Mouse (Mus musculus) layer of hippocampus, adult 18-20 months (tissue): ENCODE data around the gene Olfr1342. TPM values are rescaled to one million over a fixed set of nuclear protein-coding genes. Genes with fewer than 3 reads are reported as not detected.

Source experiments
- DNase-seq, 2 experiments: peaks; one replicate each; pipeline ENCODE4 v3.0.0; 2022; ENCODE audit warnings: low spot score in 2 of 2
- long read RNA-seq: library from polyadenylated mRNA; stranded (forward); transcript quantifications from one replicate; pipeline ENCODE4 v2.0.0, GENCODE M21; 2021
- total RNA-seq, 2 experiments: library from RNA; stranded (reverse); gene quantifications; 2 replicates each; pipeline ENCODE4 v1.2.3; 2021

Gene Olfr1342
- not detected for total RNA-seq
- long read RNA-seq = 0 reads

- DNase-seq = no peak
Measured at GRCm38 (mm10) chr4:118692412-118692973, at the start of gene Olfr1342. Gene Olfr1342, minus strand, starts transcription at chr4:118692756.

DNA sequence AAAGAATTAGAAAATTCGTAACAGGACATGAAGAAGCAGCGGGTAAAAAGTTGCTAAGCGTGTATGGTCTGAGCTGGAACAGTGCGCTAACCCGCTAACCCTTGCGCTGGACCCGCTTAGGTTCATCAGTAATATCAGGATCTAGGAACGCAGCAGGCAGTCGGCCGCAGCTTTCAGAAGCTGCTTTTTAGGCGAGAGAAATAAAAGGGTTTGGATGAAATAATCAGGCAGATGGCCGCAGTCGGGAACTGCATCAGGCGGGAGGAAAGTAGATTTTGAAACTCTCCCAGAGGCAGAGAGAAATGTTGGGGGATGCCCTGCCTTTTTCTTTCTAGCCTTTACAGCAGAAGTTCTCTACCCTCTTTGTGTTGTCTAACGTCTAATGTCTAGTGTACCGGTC is 49.3 kb upstream of the Olfr1342 start:
- peak in 1 of 2 experiments; percentile 31 for DNase-seq

GRCm38 (mm10) chr4:118740988-118741698 is 48.6 kb upstream of the Olfr1342 start:
- no peak for DNase-seq

DNA sequence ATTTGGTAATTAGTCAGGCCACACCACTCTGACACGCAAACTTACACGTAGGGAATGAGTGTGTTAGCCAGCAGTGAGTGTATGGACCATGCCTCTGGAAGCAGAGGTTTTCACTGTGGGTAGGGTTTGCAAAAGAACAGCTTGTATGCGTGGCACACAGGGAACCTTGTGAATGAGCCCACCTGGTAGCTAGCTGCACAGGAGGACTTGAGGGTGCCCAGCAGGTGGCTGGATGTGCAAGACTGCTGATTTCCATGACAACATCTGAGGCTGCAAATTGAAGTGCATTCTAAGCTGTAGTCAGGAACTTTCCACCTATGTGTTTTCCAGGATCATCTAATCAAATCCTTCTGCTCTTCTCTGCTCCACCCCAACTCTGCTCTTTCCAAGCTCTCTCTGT is 47.0 kb upstream of the Olfr1342 start:
- DNase-seq = no peak

GRCm38 (mm10) chr4:118731875-118732274 is 39.3 kb upstream of the Olfr1342 start, which contains the start of gene Olfr1339:
Gene Olfr1339, plus strand, starts transcription at chr4:118732175.
- DNase-seq = no peak

DNA sequence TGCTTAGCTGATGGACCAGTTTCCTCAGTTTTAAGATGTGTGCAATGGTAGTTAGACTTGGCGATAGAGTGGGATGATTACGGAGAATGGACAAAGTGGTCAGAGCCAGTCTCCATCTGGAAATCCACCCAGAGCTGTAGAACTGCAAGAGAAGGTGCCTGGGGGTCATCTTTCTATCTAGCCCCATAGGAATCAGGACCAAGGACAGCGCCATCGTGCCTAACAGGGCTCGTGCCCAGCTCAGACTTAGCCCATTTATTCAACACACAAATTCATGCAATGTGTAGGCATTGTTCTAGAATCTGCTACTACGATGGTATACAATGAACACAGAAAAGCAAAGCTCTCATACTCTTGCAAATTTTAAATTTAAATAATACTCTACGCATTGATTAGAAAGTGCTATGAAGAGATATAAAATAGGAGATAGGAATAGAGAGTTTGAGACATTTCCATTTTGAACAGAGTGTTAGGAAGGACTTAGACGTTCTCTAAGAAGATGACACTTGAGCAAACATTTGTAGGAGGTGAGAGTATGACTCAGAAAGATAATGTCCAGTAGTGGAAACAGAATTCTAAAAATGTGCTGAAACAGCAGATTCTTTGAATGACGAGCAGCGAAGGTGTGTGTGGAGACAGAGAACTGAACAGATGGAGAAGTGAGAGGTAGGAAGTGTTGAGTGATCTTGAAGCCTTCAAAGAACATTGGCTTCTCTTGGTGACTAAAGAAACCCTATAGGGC is 29.4 kb upstream of the Olfr1342 start:
- DNase-seq = no peak

DNA sequence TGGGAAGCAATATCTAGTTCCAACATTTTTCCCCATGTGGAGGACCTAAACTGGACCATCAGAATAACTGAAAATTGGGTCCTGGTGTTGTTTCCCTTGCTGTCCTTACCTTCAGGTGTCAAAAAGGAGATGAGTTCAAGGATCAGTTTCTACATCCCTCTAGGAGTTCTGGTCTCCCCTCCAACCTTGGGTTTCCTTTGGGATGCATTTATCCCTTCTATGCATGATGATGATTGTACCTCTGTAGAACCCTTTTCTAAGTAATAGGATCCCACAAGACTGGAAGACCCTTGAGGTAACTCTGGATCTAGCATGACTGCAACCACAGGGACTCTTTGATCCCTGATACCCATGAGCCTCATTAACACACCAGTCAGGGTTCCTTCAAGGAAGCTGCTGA is 27.3 kb upstream of the Olfr1342 start, which contains the start of gene Olfr1340:
Olfr1340 (plus strand) TSS at position 301 of the 400 bp plus-strand sequence.
- no peak for DNase-seq

- DNase-seq = no peak
Measured at GRCm38 (mm10) chr4:118711656-118712055, 19.1 kb upstream of the Olfr1342 start.

GRCm38 (mm10) chr4:118708086-118708485 is 15.5 kb upstream of the Olfr1342 start:
- DNase-seq = no peak

GRCm38 (mm10) chr4:118703223-118703622 is 10.7 kb upstream of the Olfr1342 start, which contains the start of gene Olfr1341:
Gene Olfr1341, plus strand, starts transcription at chr4:118703523.
- DNase-seq = no peak

- no peak for DNase-seq
Measured at GRCm38 (mm10) chr4:118693812-118694211, 1.3 kb upstream of the Olfr1342 start.

GRCm38 (mm10) chr4:118687086-118687485 is 5.5 kb downstream of the Olfr1342 start:
- DNase-seq = no peak

DNA sequence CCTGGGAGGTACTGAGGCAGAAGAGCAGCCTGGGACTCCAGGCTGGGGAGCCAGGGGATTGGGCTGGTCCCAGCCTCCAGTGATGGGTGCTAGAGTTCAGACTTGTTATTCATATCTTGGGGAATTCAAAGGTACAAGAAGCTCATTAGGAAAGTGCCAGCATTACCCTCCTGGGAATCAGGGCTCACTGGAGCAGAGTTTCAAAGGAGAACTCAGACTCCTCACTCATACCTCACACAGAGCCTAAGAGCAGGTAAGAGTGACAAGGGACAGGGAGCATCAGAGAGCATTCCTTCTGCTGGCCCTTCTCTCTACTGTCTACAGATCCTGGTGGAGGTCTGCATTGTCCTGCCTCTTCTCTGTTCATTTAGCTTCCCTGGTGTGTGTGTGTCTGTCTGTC is 33.9 kb downstream of the Olfr1342 start, which contains the start of gene Olfr62:
Olfr62 (plus strand) TSS at position 301 of the 400 bp plus-strand sequence.
- DNase-seq = no peak

GRCm38 (mm10) chr4:118645234-118645633 is 47.3 kb downstream of the Olfr1342 start:
- peak; percentile 32 to 69 for DNase-seq

DNA sequence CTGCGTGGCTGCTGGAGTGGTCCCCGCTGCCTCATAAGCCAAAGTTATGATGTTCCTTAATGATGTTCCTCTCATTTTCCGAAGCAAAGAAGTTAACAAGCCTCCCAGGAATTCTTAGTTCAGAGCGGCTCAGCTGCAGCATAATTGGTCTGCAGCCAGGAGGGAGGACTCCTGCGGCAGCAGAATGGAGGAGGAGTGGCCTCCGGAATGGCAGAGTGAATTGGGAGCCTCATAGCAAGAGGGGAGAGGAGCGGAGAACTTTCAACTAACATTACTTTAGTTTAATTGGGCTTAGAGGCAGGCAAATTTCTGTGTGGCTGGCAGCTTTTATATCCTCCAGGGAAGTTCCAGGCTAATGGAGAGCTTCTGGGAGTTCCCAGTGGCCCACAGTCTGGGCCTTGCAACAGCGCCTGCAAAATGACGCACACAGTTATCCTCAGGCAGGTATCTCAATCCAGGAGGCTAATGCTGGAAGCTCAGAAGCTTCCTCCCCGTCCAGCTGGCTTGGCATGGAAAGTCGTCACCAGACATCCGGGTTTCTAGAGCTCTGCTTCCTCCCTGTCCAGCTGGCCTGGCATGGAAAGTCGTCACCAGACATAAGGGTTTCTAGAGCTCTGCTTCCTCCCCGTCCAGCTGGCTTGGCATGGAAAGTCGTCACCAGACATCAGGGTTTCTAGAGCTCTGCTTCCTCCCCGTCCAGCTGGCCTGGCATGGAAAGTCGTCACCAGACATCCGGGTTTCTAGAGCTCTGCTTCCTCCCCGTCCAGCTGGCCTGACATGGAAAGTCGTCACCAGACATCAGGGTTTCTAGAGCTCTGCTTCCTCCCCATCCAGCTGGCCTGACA is 50.0 kb downstream of the Olfr1342 start:
- peak in 1 of 2 experiments; percentile 17 for DNase-seq

Other genes starting within 250 kb of the Olfr1342 start
- not detected for gene Mpl, start 235.2 kb downstream of the Olfr1342 start, total RNA-seq
- 1 to 10 TPM; 4.8 to 5.9 TPM for gene Tie1, start 202.7 kb downstream of the Olfr1342 start, total RNA-seq
- not detected for gene 2610528J11Rik, start 165.8 kb downstream of the Olfr1342 start, total RNA-seq
- 1 to 10 TPM; 6.7 to 7.1 TPM for gene Tmem125, start 148.7 kb downstream of the Olfr1342 start, total RNA-seq
- gene Cfap57, start 72.0 kb downstream of the Olfr1342 start, total RNA-seq = under 1 TPM; 0.41 to 0.84 TPM
- gene Ebna1bp2, start 72.0 kb downstream of the Olfr1342 start, total RNA-seq = 10 to 100 TPM; 58.4 to 62.8 TPM
- not detected for gene Olfr62, start 33.8 kb downstream of the Olfr1342 start, total RNA-seq
- gene Olfr1341, start 10.8 kb upstream of the Olfr1342 start, total RNA-seq = not detected
- not detected for gene Olfr1340, start 27.4 kb upstream of the Olfr1342 start, total RNA-seq
- not detected for gene Olfr1339, start 39.4 kb upstream of the Olfr1342 start, total RNA-seq
- not detected for gene Olfr1338, start 66.0 kb upstream of the Olfr1342 start, total RNA-seq
- not detected for gene Olfr1337, start 89.8 kb upstream of the Olfr1342 start, total RNA-seq
- not detected for gene Olfr1335, start 117.2 kb upstream of the Olfr1342 start, total RNA-seq
- gene Olfr1333, start 143.5 kb upstream of the Olfr1342 start, total RNA-seq = not detected
- not detected for gene Olfr1331, start 171.9 kb upstream of the Olfr1342 start, total RNA-seq
- gene Olfr1330, start 195.8 kb upstream of the Olfr1342 start, total RNA-seq = not detected
- gene Olfr1329, start 224.7 kb upstream of the Olfr1342 start, total RNA-seq = not detected
- not detected for gene Olfr1328, start 245.9 kb upstream of the Olfr1342 start, total RNA-seq